Mouse (Mus musculus): ENCODE data around the gene Gm11634. TPM values are rescaled to one million over a fixed set of nuclear protein-coding genes. Genes with fewer than 3 reads are reported as not detected.
"Not testable (repeated sequence)": the region's sequence is repeated elsewhere in the genome, so short reads cannot be mapped to it uniquely, and the experiment has no call there.

The Gm11634 gene
- polyA plus RNA-seq, 1 experiment from 2014 or later, result 0.37 TPM

GRCm38 (mm10) chr11:101627857-101628559, 29.0 kb upstream of the Gm11634 start:
- H3K36me3 ChIP-seq (ENCODE audit: control insufficient read depth, insufficient read depth), result no peaks in the 10 kb centered on the region; the same call in 1 of the 2 replicates
- no peak; the same call in 1 of the 2 replicates for ATAC-seq
- no peak for TF ChIP-seq CTCF (IDR thresholded peaks at IDR 0.05; ENCODE audit: low read depth)
- H3K9me3 ChIP-seq (ENCODE audit: control insufficient read depth), result no peaks in the 10 kb centered on the region
- H3K4me3 ChIP-seq (ENCODE audit: low read depth, low read length), result peak overlapping the region; percentile 58
- H3K9ac ChIP-seq (ENCODE audit: low read depth, low read length), result peak overlapping the region; percentile 69
- H3K4me2 ChIP-seq (replicated peaks; ENCODE audit: low read depth), result peak overlapping the region; percentile 92
- under 1% methylated on average over 33 of the region's 33 CpGs for WGBS
- H3K27me3 ChIP-seq (replicated peaks; ENCODE audit: control insufficient read depth, insufficient read depth, low read length), result no peaks in the 10 kb centered on the region
- peak overlapping the region; percentile 89 for H3K27ac ChIP-seq (ENCODE audit: low read depth, low read length)
- no peaks in the 10 kb centered on the region for H3K4me1 ChIP-seq (replicated peaks; ENCODE audit: control insufficient read depth, insufficient read depth, low read length)

- 1% methylated on average over 33 of the region's 34 CpGs for WGBS
- ATAC-seq, result peak; percentile 88
Observed at GRCm38 (mm10) chr11:101626995-101627856, 28.2 kb upstream of the Gm11634 start, which contains the start of gene Rdm1. Gene Rdm1 (plus strand): TSS chr11:101627195.

GRCm38 (mm10) chr11:101626649-101626994, 27.6 kb upstream of the Gm11634 start:
- Histone ChIP-seq H3K4me3 (ENCODE audit: low read depth, low read length) (peak overlapping the region; percentile 39), H3K36me3 (ENCODE audit: control insufficient read depth, insufficient read depth) (no peaks in the 10 kb centered on the region; the same call in 1 of the 2 replicates), H3K4me2 (replicated peaks; ENCODE audit: low read depth) (peak overlapping the region; percentile 92), H3K27me3 (replicated peaks; ENCODE audit: control insufficient read depth, insufficient read depth, low read length) (no peaks in the 10 kb centered on the region), H3K4me1 (replicated peaks; ENCODE audit: control insufficient read depth, insufficient read depth, low read length) (no peaks in the 10 kb centered on the region), H3K9ac (ENCODE audit: low read depth, low read length) (peak overlapping the region; percentile 49; the same call in 1 of the 2 replicates), H3K27ac (ENCODE audit: low read depth, low read length) (peak overlapping the region; percentile 91), H3K9me3 (ENCODE audit: control insufficient read depth) (no peaks in the 10 kb centered on the region)
- peak; percentile 19 for ATAC-seq
- TF ChIP-seq CTCF (IDR thresholded peaks at IDR 0.05; ENCODE audit: low read depth), result no peak
- 4% methylated on average over 8 of the region's 8 CpGs for WGBS

More at GRCm38 (mm10) chr11:101626995-101627856, 28.2 kb upstream of the Gm11634 start, which contains the start of gene Rdm1:
- H3K4me1 ChIP-seq (replicated peaks; ENCODE audit: control insufficient read depth, insufficient read depth, low read length), result no peaks in the 10 kb centered on the region
- TF ChIP-seq CTCF (IDR thresholded peaks at IDR 0.05; ENCODE audit: low read depth), result no peak
- no peaks in the 10 kb centered on the region for H3K9me3 ChIP-seq (ENCODE audit: control insufficient read depth)
- H3K4me2 ChIP-seq (replicated peaks; ENCODE audit: low read depth), result peak within 1 kb of the TSS; percentile 92
- peak within 1 kb of the TSS; percentile 58 for H3K4me3 ChIP-seq (ENCODE audit: low read depth, low read length)
- no peaks in the 10 kb centered on the region for H3K27me3 ChIP-seq (replicated peaks; ENCODE audit: control insufficient read depth, insufficient read depth, low read length)
- H3K9ac ChIP-seq (ENCODE audit: low read depth, low read length), result peak within 1 kb of the TSS; percentile 69
- H3K36me3 ChIP-seq (ENCODE audit: control insufficient read depth, insufficient read depth), result no peaks in the 10 kb centered on the region; the same call in 1 of the 2 replicates
- H3K27ac ChIP-seq (ENCODE audit: low read depth, low read length), result peak within 1 kb of the TSS; percentile 91

- WGBS, result 70% methylated on average over 11 of the region's 11 CpGs
- not testable (repeated sequence) for ATAC-seq; H3K27me3 ChIP-seq (replicated peaks; ENCODE audit: control insufficient read depth, insufficient read depth, low read length); H3K9me3 ChIP-seq (ENCODE audit: control insufficient read depth); H3K9ac ChIP-seq (ENCODE audit: low read depth, low read length); H3K36me3 ChIP-seq (ENCODE audit: control insufficient read depth, insufficient read depth); H3K4me3 ChIP-seq (ENCODE audit: low read depth, low read length); H3K27ac ChIP-seq (ENCODE audit: low read depth, low read length); H3K4me2 ChIP-seq (replicated peaks; ENCODE audit: low read depth); H3K4me1 ChIP-seq (replicated peaks; ENCODE audit: control insufficient read depth, insufficient read depth, low read length)
Observed at GRCm38 (mm10) chr11:101620022-101620655, 21.1 kb upstream of the Gm11634 start.

GRCm38 (mm10) chr11:101618596-101618995, 19.5 kb upstream of the Gm11634 start:
- Histone ChIP-seq H3K27ac (ENCODE audit: low read depth, low read length) (no peak overlapping the region), H3K4me2 (replicated peaks; ENCODE audit: low read depth) (no peak overlapping the region), H3K4me3 (ENCODE audit: low read depth, low read length) (no peak overlapping the region), H3K27me3 (replicated peaks; ENCODE audit: control insufficient read depth, insufficient read depth, low read length) (no peaks in the 10 kb centered on the region), H3K9ac (ENCODE audit: low read depth, low read length) (no peak overlapping the region), H3K9me3 (ENCODE audit: control insufficient read depth) (no peaks in the 10 kb centered on the region), H3K36me3 (ENCODE audit: control insufficient read depth, insufficient read depth) (no peaks in the 10 kb centered on the region), H3K4me1 (replicated peaks; ENCODE audit: control insufficient read depth, insufficient read depth, low read length) (no peaks in the 10 kb centered on the region)
- ATAC-seq, result no peak
- no peak for TF ChIP-seq CTCF (IDR thresholded peaks at IDR 0.05; ENCODE audit: low read depth)
- 85% methylated on average over 3 of the region's 3 CpGs for WGBS

GRCm38 (mm10) chr11:101617849-101618248, 18.8 kb upstream of the Gm11634 start:
- Histone ChIP-seq H3K4me3 (ENCODE audit: low read depth, low read length) (no peak overlapping the region), H3K27ac (ENCODE audit: low read depth, low read length) (no peak overlapping the region), H3K36me3 (ENCODE audit: control insufficient read depth, insufficient read depth) (no peaks in the 10 kb centered on the region), H3K9ac (ENCODE audit: low read depth, low read length) (no peak overlapping the region), H3K9me3 (ENCODE audit: control insufficient read depth) (no peaks in the 10 kb centered on the region), H3K4me1 (replicated peaks; ENCODE audit: control insufficient read depth, insufficient read depth, low read length) (no peaks in the 10 kb centered on the region), H3K27me3 (replicated peaks; ENCODE audit: control insufficient read depth, insufficient read depth, low read length) (no peaks in the 10 kb centered on the region), H3K4me2 (replicated peaks; ENCODE audit: low read depth) (no peak overlapping the region; the same call in none of the 2 replicates)
- no peak for ATAC-seq
- TF ChIP-seq CTCF (IDR thresholded peaks at IDR 0.05; ENCODE audit: low read depth), result no peak
- WGBS, result 16% methylated on average over 8 of the region's 8 CpGs

Measured in intestine, postnatal 0 days (tissue).